Mouse (Mus musculus) C2C12 (cell line): Measurements from ENCODE around the gene Ndufs5.

Experiments
- CEBPB ChIP-seq: IDR thresholded peaks from one replicate; pipeline ENCODE4 v1.6.1; 2011; ENCODE audit warnings: low read depth, mild to moderate bottlenecking, control low read depth, moderate library complexity
- CTCF ChIP-seq: IDR thresholded peaks from one replicate; pipeline ENCODE4 v1.5.1; 2011; ENCODE audit not compliant: control insufficient read depth, insufficient read depth, insufficient read length
- MAX ChIP-seq: IDR thresholded peaks from one replicate; pipeline ENCODE4 v1.6.1; 2011; ENCODE audit warnings: mild to moderate bottlenecking, control low read depth
- USF1 ChIP-seq: IDR thresholded peaks from one replicate; pipeline ENCODE4 v1.6.1; 2011; ENCODE audit warnings: low read depth, mild to moderate bottlenecking, control low read depth, moderate library complexity

DNA sequence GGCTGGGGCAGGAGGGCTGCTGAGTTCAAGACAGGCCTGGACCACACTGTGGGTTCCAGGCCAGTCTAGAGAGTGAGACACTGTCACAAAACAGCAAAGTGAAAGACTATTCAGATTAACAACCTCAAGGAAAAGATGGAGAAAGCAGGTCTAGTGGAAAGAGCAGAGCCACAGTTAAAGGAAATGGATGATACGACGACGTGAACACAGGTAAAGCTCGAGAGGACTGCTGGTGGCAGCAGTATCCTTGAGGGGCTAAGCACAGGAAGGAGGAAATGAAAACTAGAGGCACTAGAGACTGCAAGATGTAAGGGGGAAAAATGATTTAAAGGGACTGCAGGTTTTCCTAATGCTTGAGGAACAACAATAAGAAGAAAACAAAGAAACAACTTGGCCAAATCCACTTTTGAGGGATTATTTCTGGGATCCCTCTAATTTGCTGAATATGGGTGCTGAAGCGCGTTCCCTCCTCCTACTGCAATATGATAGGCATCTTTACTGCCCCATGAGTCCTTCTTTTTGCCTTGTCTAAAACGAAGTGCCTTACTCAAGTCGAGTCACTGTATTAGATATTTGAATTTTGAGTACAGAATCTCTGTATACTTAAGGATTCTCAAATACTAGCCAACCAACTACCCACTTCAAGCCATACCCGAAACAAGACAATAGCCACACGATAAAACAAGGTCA lies 30.9 kb upstream of the Ndufs5 start:
- TF ChIP-seq CTCF (no peak), USF1 (no peak), CEBPB (no peak), MAX (no peak)
